8 mouse cellular contexts compared by ENCODE assay signal in genomic region chr16:17575870-17576824, GRCm38 (mm10). TPM values are rescaled to one million over a fixed set of nuclear protein-coding genes. Genes with fewer than 3 reads are reported as not detected.
DNase-seq lines count a peak whose midpoint lies in the region; ATAC-seq and TF ChIP-seq lines count a peak whose summit lies in the region.

No protein-coding gene starts in this region.

- peak; percentile 27 for DNase-seq in ES-CJ7 (ENCODE audit: low read depth, low spot score)
- peak; percentile 81 for DNase-seq in brain, embryonic 14.5 days (ENCODE audit: low read depth)
- DNase-seq in fat pad, adult 2 months (ENCODE audit: extremely low read depth, low read depth, low spot score) = peak; percentile 52
- DNase-seq in heart, postnatal 0 days (ENCODE audit: low spot score) = no peak
- peak; percentile 81 to 86 for DNase-seq in kidney, postnatal 4 days
- DNase-seq in urinary bladder, postnatal 4 days (ENCODE audit: low spot score in 2 of 2) = peak; percentile 60 to 84

- WGBS in heart, postnatal 0 days = 13% methylated on average over 45 of the region's 45 CpGs
- 11% methylated on average over 45 of the region's 45 CpGs for WGBS in liver, embryonic 16.5 days (ENCODE audit: insufficient replicate concordance)
- 14% methylated on average over 45 of the region's 45 CpGs for WGBS in neural tube, embryonic 14.5 days

- H3K4me1 ChIP-seq in heart, postnatal 0 days (ENCODE audit: control insufficient read depth, insufficient read depth) = peaks cover 10% of the 10 kb centered on the region; the same call in 1 of the 2 replicates
- H3K4me1 ChIP-seq in liver, embryonic 16.5 days (ENCODE audit: control insufficient read depth, low read depth, low read length) = peaks cover 7% of the 10 kb centered on the region
- H3K4me1 ChIP-seq in neural tube, embryonic 14.5 days (ENCODE audit: control insufficient read depth, insufficient read depth, low read length) = peaks cover 9% of the 10 kb centered on the region

- no peaks in the 10 kb centered on the region for H3K9me3 ChIP-seq in heart, postnatal 0 days (replicated peaks; ENCODE audit: control insufficient read depth, low read length)
- no peaks in the 10 kb centered on the region for H3K9me3 ChIP-seq in liver, embryonic 16.5 days (replicated peaks; ENCODE audit: control insufficient read depth, low read length)
- no peaks in the 10 kb centered on the region for H3K9me3 ChIP-seq in neural tube, embryonic 14.5 days (ENCODE audit: control insufficient read depth, low read length)

- TF ChIP-seq EP300 in heart, postnatal 0 days (IDR thresholded peaks at IDR 0.05; ENCODE audit: low read depth) = no peak

- peak; percentile 44; the same call in 1 of the 2 replicates for TF ChIP-seq POLR2A in brain, embryonic 14.5 days (IDR thresholded peaks at IDR 0.05; ENCODE audit: borderline replicate concordance, extremely low read depth, insufficient read depth, insufficient read length, poor library complexity, severe bottlenecking)

- peak overlapping the region; percentile 59 for H3K4me3 ChIP-seq in heart, postnatal 0 days (ENCODE audit: low read depth, low read length)
- H3K4me3 ChIP-seq in liver, embryonic 16.5 days (ENCODE audit: low read depth, low read length) = peak overlapping the region; percentile 61
- H3K4me3 ChIP-seq in neural tube, embryonic 14.5 days (ENCODE audit: low read depth, low read length) = peak overlapping the region; percentile 47

- no peak overlapping the region for H3K27ac ChIP-seq in heart, postnatal 0 days (ENCODE audit: low read depth)
- H3K27ac ChIP-seq in liver, embryonic 16.5 days (ENCODE audit: low read length) = no peak overlapping the region
- H3K27ac ChIP-seq in neural tube, embryonic 14.5 days (ENCODE audit: low read depth, low read length) = peak overlapping the region; percentile 44; the same call in 1 of the 2 replicates

- no peaks in the 10 kb centered on the region for H3K27me3 ChIP-seq in heart, postnatal 0 days (ENCODE audit: control insufficient read depth, insufficient read depth, low read length)
- peaks cover 21% of the 10 kb centered on the region for H3K27me3 ChIP-seq in liver, embryonic 16.5 days (ENCODE audit: control insufficient read depth, insufficient read depth, low read depth, low read length)
- peaks cover 6% of the 10 kb centered on the region for H3K27me3 ChIP-seq in neural tube, embryonic 14.5 days (ENCODE audit: control insufficient read depth, insufficient read depth, low read length)

- peak overlapping the region; percentile 91 for H3K4me2 ChIP-seq in heart, postnatal 0 days (ENCODE audit: low read depth, low read length)
- peak overlapping the region; percentile 78 for H3K4me2 ChIP-seq in liver, embryonic 16.5 days (ENCODE audit: low read depth, low read length)
- peak overlapping the region; percentile 68 for H3K4me2 ChIP-seq in neural tube, embryonic 14.5 days (ENCODE audit: low read depth, low read length)

- H3K36me3 ChIP-seq in heart, postnatal 0 days (replicated peaks; ENCODE audit: control insufficient read depth, insufficient read depth, low read length) = no peaks in the 10 kb centered on the region
- H3K36me3 ChIP-seq in liver, embryonic 16.5 days (ENCODE audit: control insufficient read depth, insufficient read depth) = no peaks in the 10 kb centered on the region
- no peaks in the 10 kb centered on the region for H3K36me3 ChIP-seq in neural tube, embryonic 14.5 days (ENCODE audit: control insufficient read depth, insufficient read depth, low read length)

- peak; percentile 54; the same call in 1 of the 2 replicates for ATAC-seq in heart, postnatal 0 days (ENCODE audit: insufficient read depth, low read depth)
- ATAC-seq in liver, embryonic 16.5 days (ENCODE audit: low read depth) = peak; percentile 62; the same call in 1 of the 2 replicates
- peak; percentile 92 for ATAC-seq in neural tube, embryonic 14.5 days (ENCODE audit: low read depth)

- H3K9ac ChIP-seq in heart, postnatal 0 days (replicated peaks; ENCODE audit: low read depth, low read length) = peak overlapping the region; percentile 48
- H3K9ac ChIP-seq in liver, embryonic 16.5 days (ENCODE audit: low read depth, low read length) = peak overlapping the region; percentile 47; the same call in 1 of the 2 replicates
- peak overlapping the region; percentile 74 for H3K9ac ChIP-seq in neural tube, embryonic 14.5 days (replicated peaks; ENCODE audit: low read depth, low read length)

- no peak for TF ChIP-seq CTCF in brain, embryonic 14.5 days (IDR thresholded peaks at IDR 0.05; ENCODE audit: borderline replicate concordance, extremely low read depth, insufficient read depth, insufficient read length)
- no peak for TF ChIP-seq CTCF in heart, postnatal 0 days (IDR thresholded peaks at IDR 0.05; ENCODE audit: low read depth)

RNA-seq across cellular contexts. Expression of gene Slc7a4, which starts 6.9 kb away (rescaled TPM):
- polyA plus RNA-seq in brain, embryonic 14.5 days (2012; rRNA removed) = 27.5 and 38.6 TPM in 2 replicates
- total RNA-seq in heart, postnatal 0 days (2014; rRNA removed; ENCODE audit: low replicate concordance) = 28.2 and 33.4 TPM in 2 replicates
- 5.7 and 7.4 TPM in 2 replicates for polyA plus RNA-seq in heart, postnatal 0 days (2015; fragmentation: Nextera tagmentation; extraction: Ambion mirVana)
- polyA plus RNA-seq in liver, embryonic 16.5 days (2015; fragmentation: Nextera tagmentation; extraction: Ambion mirVana) = 2.9 and 3.5 TPM in 2 replicates
- 32.8 and 39.1 TPM in 2 replicates for polyA plus RNA-seq in neural tube, embryonic 14.5 days (2014; fragmentation: Nextera tagmentation; extraction: Ambion mirVana)

RNA-seq across cellular contexts. Expression of gene P2rx6, which starts 14.5 kb away (rescaled TPM):
- polyA plus RNA-seq in brain, embryonic 14.5 days (2012; rRNA removed) = 1.4 and 1.8 TPM in 2 replicates
- total RNA-seq in heart, postnatal 0 days (2014; rRNA removed; ENCODE audit: low replicate concordance) = 0.31 TPM in 1 of 2 replicates, not detected in the other
- 0.47 and 0.70 TPM in 2 replicates for polyA plus RNA-seq in heart, postnatal 0 days (2015; fragmentation: Nextera tagmentation; extraction: Ambion mirVana)
- polyA plus RNA-seq in liver, embryonic 16.5 days (2015; fragmentation: Nextera tagmentation; extraction: Ambion mirVana) = 0.07 and 0.09 TPM in 2 replicates
- polyA plus RNA-seq in neural tube, embryonic 14.5 days (2014; fragmentation: Nextera tagmentation; extraction: Ambion mirVana) = 2.4 and 2.7 TPM in 2 replicates

RNA-seq across cellular contexts. Expression of gene Lrrc74b, which starts 15.1 kb away (rescaled TPM):
- 0.47 and 0.78 TPM in 2 replicates for polyA plus RNA-seq in brain, embryonic 14.5 days (2012; rRNA removed)
- total RNA-seq in heart, postnatal 0 days (2014; rRNA removed; ENCODE audit: low replicate concordance) = not detected in 2 replicates
- polyA plus RNA-seq in heart, postnatal 0 days (2015; fragmentation: Nextera tagmentation; extraction: Ambion mirVana) = 0.10 and 0.44 TPM in 2 replicates
- polyA plus RNA-seq in liver, embryonic 16.5 days (2015; fragmentation: Nextera tagmentation; extraction: Ambion mirVana) = 0.06 TPM in 1 of 2 replicates, not detected in the other
- polyA plus RNA-seq in neural tube, embryonic 14.5 days (2014; fragmentation: Nextera tagmentation; extraction: Ambion mirVana) = 0.79 and 1.1 TPM in 2 replicates

RNA-seq across cellular contexts. Expression of gene Smpd4, which starts 43.0 kb away (rescaled TPM):
- polyA plus RNA-seq in brain, embryonic 14.5 days (2012; rRNA removed) = 98.5 and 120 TPM in 2 replicates
- total RNA-seq in heart, postnatal 0 days (2014; rRNA removed; ENCODE audit: low replicate concordance) = 18.2 and 41.1 TPM in 2 replicates
- polyA plus RNA-seq in heart, postnatal 0 days (2015; fragmentation: Nextera tagmentation; extraction: Ambion mirVana) = 10.1 and 10.3 TPM in 2 replicates
- 13.6 and 15.1 TPM in 2 replicates for polyA plus RNA-seq in liver, embryonic 16.5 days (2015; fragmentation: Nextera tagmentation; extraction: Ambion mirVana)
- polyA plus RNA-seq in neural tube, embryonic 14.5 days (2014; fragmentation: Nextera tagmentation; extraction: Ambion mirVana) = 27.7 and 29.3 TPM in 2 replicates

RNA-seq across cellular contexts. Expression of gene Thap7, which starts 45.2 kb away (rescaled TPM):
- polyA plus RNA-seq in brain, embryonic 14.5 days (2012; rRNA removed) = 75.1 and 103 TPM in 2 replicates
- total RNA-seq in heart, postnatal 0 days (2014; rRNA removed; ENCODE audit: low replicate concordance) = 40.9 and 49.2 TPM in 2 replicates
- polyA plus RNA-seq in heart, postnatal 0 days (2015; fragmentation: Nextera tagmentation; extraction: Ambion mirVana) = 28.8 and 31.9 TPM in 2 replicates
- polyA plus RNA-seq in liver, embryonic 16.5 days (2015; fragmentation: Nextera tagmentation; extraction: Ambion mirVana) = 18.9 and 21.1 TPM in 2 replicates
- polyA plus RNA-seq in neural tube, embryonic 14.5 days (2014; fragmentation: Nextera tagmentation; extraction: Ambion mirVana) = 58.6 and 62.7 TPM in 2 replicates
